Mouse (Mus musculus) liver, embryonic 14.5 days (tissue): ENCODE results near the gene AL607142.1. TPM values are rescaled to one million over a fixed set of nuclear protein-coding genes. Genes with fewer than 3 reads are reported as not detected.

Experiments used
- ATAC-seq: fragments of 200-750 bp; cut with Nextera tagmentation; 2 replicates; pipeline ENCODE4 v1.8.0; 2017; ENCODE audit warnings: moderate number of reproducible peaks, mild to moderate bottlenecking, moderate library complexity; ENCODE audit not compliant: insufficient read depth
- DNase-seq, 3 experiments: peaks; one replicate each; pipeline ENCODE4 v3.0.0-alpha.2; 2012 to 2013; ENCODE audit warnings: low read depth in 3 of 3, low spot score in 3 of 3
- H3K27ac ChIP-seq: fragments of 300-500 bp; sonication (generic); 2 replicates; pipeline ENCODE4 v1.5.1; 2014; ENCODE audit warnings: moderate library complexity, mild to moderate bottlenecking, control low read depth, inconsistent platforms
- H3K27me3 ChIP-seq: fragments of 300-500 bp; sonication (generic); 2 replicates; pipeline ENCODE4 v1.6.1; 2014; ENCODE audit warnings: mild to moderate bottlenecking, low read length, moderate library complexity; ENCODE audit not compliant: control insufficient read depth, insufficient read depth
- H3K36me3 ChIP-seq: fragments of 300-500 bp; sonication (generic); replicated peaks from 2 replicates; pipeline ENCODE4 v1.6.1; 2014; ENCODE audit warnings: low read depth; ENCODE audit not compliant: control insufficient read depth, insufficient read depth
- H3K4me1 ChIP-seq, 2 experiments: fragments of 200-500 bp in 1 of 2; fragments of 300-500 bp in 1 of 2; sonication (generic) in 1 of 2; replicated peaks; 2 replicates each; pipeline ENCODE4 v1.6.1; 2012 to 2014; ENCODE audit warnings: antibody characterized with exemption in 1 of 2, inconsistent platforms in 1 of 2, low read length in 1 of 2; ENCODE audit not compliant: control insufficient read depth in 2 of 2, insufficient read depth in 2 of 2
- H3K4me2 ChIP-seq: fragments of 300-500 bp; sonication (generic); 2 replicates; pipeline ENCODE4 v1.6.1; 2014; ENCODE audit warnings: low read depth, mild to moderate bottlenecking, control low read depth, moderate library complexity
- H3K4me3 ChIP-seq, 2 experiments: fragments of 200-500 bp in 1 of 2; fragments of 300-500 bp in 1 of 2; sonication (generic) in 1 of 2; 2 replicates each; pipeline ENCODE4 v1.5.1; 2012 to 2014; ENCODE audit warnings: low read depth in 2 of 2, low read length in 2 of 2, mild to moderate bottlenecking in 2 of 2, control low read depth in 1 of 2, inconsistent platforms in 1 of 2, moderate library complexity in 1 of 2; ENCODE audit not compliant: insufficient read depth in 1 of 2
- H3K9ac ChIP-seq: fragments of 300-500 bp; sonication (generic); replicated peaks from 2 replicates; pipeline ENCODE4 v1.6.1; 2014; ENCODE audit warnings: mild to moderate bottlenecking, control low read depth, moderate library complexity
- H3K9me3 ChIP-seq: fragments of 300-500 bp; sonication (generic); 2 replicates; pipeline ENCODE4 v1.6.1; 2016; ENCODE audit warnings: low read length, mixed read lengths; ENCODE audit not compliant: control insufficient read depth
- CTCF ChIP-seq: IDR thresholded peaks from 2 replicates; pipeline ENCODE4 v1.5.1; 2016; ENCODE audit warnings: antibody characterized with exemption, low read depth, control low read depth
- EP300 ChIP-seq: IDR thresholded peaks from 2 replicates; pipeline ENCODE4 v1.6.1; 2016; ENCODE audit warnings: antibody characterized with exemption, low read depth
- WGBS: fragments of 180-500 bp; shearing (Covaris S2); extraction: QIAGEN DNeasy Blood & Tissue Kit; methylation state at CpG from one replicate; pipeline ENCODE4 v1.1.7; 2014; ENCODE audit not compliant: insufficient replicate concordance; 5-methylcytosine and 5-hydroxymethylcytosine counted together
- polyA plus RNA-seq, 2 experiments: library from polyadenylated mRNA; depleted of rRNA in 1 of 2; stranded (reverse) in 1 of 2; unstranded in 1 of 2; fragments of >200 nt; fragmentation: Nextera tagmentation in 1 of 2; extraction: Ambion mirVana in 1 of 2; gene quantifications; 2 replicates each; pipeline versions ENCODE4 v1.2.1 to v1.2.3; 2012 to 2014

AL607142.1 gene
- polyA plus RNA-seq (2012; rRNA removed), result not detected in 2 replicates
- polyA plus RNA-seq (2014; fragmentation: Nextera tagmentation; extraction: Ambion mirVana), result not detected in 2 replicates

GRCm38 (mm10) chr4:120064696-120065095 lies at the start of gene AL607142.1:
TSS of gene AL607142.1 (plus strand) at chr4:120064996.
- Histone ChIP-seq H3K36me3 (no peaks in the 10 kb centered on the region), H3K27ac (no peak within 1 kb of the TSS), H3K4me1 (no peaks in the 10 kb centered on the region), H3K9me3 (no peaks in the 10 kb centered on the region), H3K4me3 (no peak within 1 kb of the TSS), H3K9ac (no peak within 1 kb of the TSS), H3K27me3 (no peaks in the 10 kb centered on the region), H3K4me2 (no peak within 1 kb of the TSS)
- DNase-seq (no peak), ATAC-seq (no peak)
- WGBS, result 83% methylated on average over 10 of the region's 10 CpGs
- TF ChIP-seq EP300, result no peak
- TF ChIP-seq CTCF, result no peak

GRCm38 (mm10) chr4:120018426-120018825 lies 46.4 kb upstream of the AL607142.1 start:
- H3K9ac ChIP-seq, result no peak overlapping the region
- DNase-seq, result no peak
- WGBS, result 47% methylated on average over 5 of the region's 5 CpGs
- no peak overlapping the region for H3K4me2 ChIP-seq
- no peaks in the 10 kb centered on the region for H3K27me3 ChIP-seq
- no peaks in the 10 kb centered on the region for H3K4me1 ChIP-seq
- no peaks in the 10 kb centered on the region for H3K9me3 ChIP-seq
- no peak for ATAC-seq
- no peak overlapping the region for H3K4me3 ChIP-seq
- H3K27ac ChIP-seq, result no peak overlapping the region
- no peak for TF ChIP-seq EP300
- TF ChIP-seq CTCF, result no peak
- H3K36me3 ChIP-seq, result no peaks in the 10 kb centered on the region

- Histone ChIP-seq H3K36me3 (no peaks in the 10 kb centered on the region), H3K4me1 (no peaks in the 10 kb centered on the region), H3K27ac (no peak overlapping the region), H3K4me2 (no peak overlapping the region), H3K4me3 (no peak overlapping the region), H3K27me3 (no peaks in the 10 kb centered on the region), H3K9me3 (no peaks in the 10 kb centered on the region), H3K9ac (no peak overlapping the region)
- TF ChIP-seq EP300, result no peak
- no peak for TF ChIP-seq CTCF
- DNase-seq, result no peak
- ATAC-seq, result no peak
- 28% methylated on average over 3 of the region's 3 CpGs for WGBS
These were observed 42.4 kb upstream of the AL607142.1 start for GRCm38 (mm10) chr4:120022392-120022791.

GRCm38 (mm10) chr4:120023221-120023840 lies 41.5 kb upstream of the AL607142.1 start:
- 58% methylated on average over 4 of the region's 4 CpGs for WGBS
- Histone ChIP-seq H3K27me3 (no peaks in the 10 kb centered on the region), H3K4me2 (no peak overlapping the region), H3K27ac (no peak overlapping the region), H3K4me1 (no peaks in the 10 kb centered on the region), H3K9me3 (no peaks in the 10 kb centered on the region), H3K4me3 (no peak overlapping the region), H3K9ac (no peak overlapping the region), H3K36me3 (no peaks in the 10 kb centered on the region)
- TF ChIP-seq EP300, result no peak
- no peak for TF ChIP-seq CTCF
- DNase-seq (no peak), ATAC-seq (no peak)

- ATAC-seq (no peak), DNase-seq (no peak)
- H3K4me2 ChIP-seq, result no peak overlapping the region
- no peak overlapping the region for H3K27ac ChIP-seq
- 54% methylated on average over 10 of the region's 10 CpGs for WGBS
- no peak overlapping the region for H3K4me3 ChIP-seq
- H3K9ac ChIP-seq, result no peak overlapping the region
- H3K36me3 ChIP-seq, result no peaks in the 10 kb centered on the region
- H3K4me1 ChIP-seq, result no peaks in the 10 kb centered on the region
- no peaks in the 10 kb centered on the region for H3K9me3 ChIP-seq
- no peaks in the 10 kb centered on the region for H3K27me3 ChIP-seq
- TF ChIP-seq CTCF (no peak), EP300 (no peak)
These were observed 40.7 kb upstream of the AL607142.1 start for GRCm38 (mm10) chr4:120024071-120024470.
